Mouse (Mus musculus): ENCODE measurements around the gene Ulk3. TPM values are rescaled to one million over a fixed set of nuclear protein-coding genes. Genes with fewer than 3 reads are reported as not detected.

Ulk3 gene
- total RNA-seq, 1 experiment = 7.3 TPM

DNA sequence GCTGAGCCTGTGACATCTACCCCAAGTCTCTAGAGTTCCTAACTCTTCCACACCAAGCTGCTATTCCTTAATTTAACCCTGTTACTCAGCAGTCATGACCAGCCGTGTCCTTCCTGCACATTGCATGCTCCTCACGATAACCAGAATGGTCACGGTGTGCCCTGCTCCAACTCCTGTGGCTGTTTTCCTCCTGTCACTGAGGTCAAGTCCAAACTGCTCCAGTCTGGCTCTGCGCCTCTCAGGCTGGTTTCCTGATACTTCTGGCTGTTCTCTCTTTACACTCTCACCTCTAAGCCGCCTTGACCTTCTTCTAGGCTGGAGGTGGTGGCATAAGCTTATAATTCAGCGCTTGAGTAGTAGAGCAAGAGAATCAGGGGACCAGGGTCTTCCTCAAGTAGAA lies 20.8 kb upstream of the Ulk3 start:
- DNase-seq (ENCODE audit: low read depth, low spot score) = no peak
- TF ChIP-seq CHD2 (IDR thresholded peaks at IDR 0.05; ENCODE audit: low read depth, low read length) = no peak
- TF ChIP-seq MAFK (IDR thresholded peaks at IDR 0.05; ENCODE audit: insufficient read depth, low read depth, low read length) = no peak
- no peak for TF ChIP-seq ZC3H11A (IDR thresholded peaks at IDR 0.05; ENCODE audit: borderline replicate concordance, low read depth, low read length)
- TF ChIP-seq ZNF384 (IDR thresholded peaks at IDR 0.05; ENCODE audit: low read depth, low read length) = no peak
- no peak for TF ChIP-seq HCFC1 (IDR thresholded peaks at IDR 0.05; ENCODE audit: borderline replicate concordance, insufficient read depth, low read length)
- H3K9ac ChIP-seq (ENCODE audit: insufficient read depth, low read depth, low read length, poor library complexity, severe bottlenecking) = no peak overlapping the region; the same call in 1 of the 2 replicates
- no peak overlapping the region for H3K27ac ChIP-seq (ENCODE audit: insufficient read depth, low read depth, low read length, poor library complexity, severe bottlenecking)
- H3K9me3 ChIP-seq (ENCODE audit: control insufficient read depth, insufficient read depth, low read depth, low read length) = no peaks in the 10 kb centered on the region
- in situ Hi-C loops (cut with MboI; ENCODE audit: low sequenced_read_pairs in 2 of 2, unreplicated experiment in 2 of 2) = no loop called here
- peaks cover 2 to 15% of the 10 kb centered on the region in 2 experiments; a peak in 1 of 4 replicates for H3K4me1 ChIP-seq (ENCODE audit: control insufficient read depth in 2 of 2, insufficient read depth in 2 of 2, low read length in 2 of 2, poor library complexity in 1 of 2)
- no peak overlapping the region for H3K4me3 ChIP-seq (ENCODE audit: insufficient read depth in 1 of 2, low read depth in 1 of 2, low read length in 2 of 2, poor library complexity in 1 of 2, severe bottlenecking in 1 of 2)
- H3K36me3 ChIP-seq (ENCODE audit: control insufficient read depth, insufficient read depth, low read length, poor library complexity, severe bottlenecking) = peaks cover 14% of the 10 kb centered on the region; the same call in 1 of the 2 replicates

- Histone ChIP-seq H3K9me3 (ENCODE audit: control insufficient read depth, insufficient read depth, low read depth, low read length) (no peaks in the 10 kb centered on the region), H3K9ac (ENCODE audit: insufficient read depth, low read depth, low read length, poor library complexity, severe bottlenecking) (no peak overlapping the region), H3K36me3 (ENCODE audit: control insufficient read depth, insufficient read depth, low read length, poor library complexity, severe bottlenecking) (peaks cover 11% of the 10 kb centered on the region; the same call in 1 of the 2 replicates), H3K4me3 (ENCODE audit: insufficient read depth in 1 of 2, low read depth in 1 of 2, low read length in 2 of 2, poor library complexity in 1 of 2, severe bottlenecking in 1 of 2) (no peak overlapping the region), H3K4me1 (ENCODE audit: control insufficient read depth in 2 of 2, insufficient read depth in 2 of 2, low read length in 2 of 2, poor library complexity in 1 of 2) (no peaks in the 10 kb centered on the region), H3K27ac (ENCODE audit: insufficient read depth, low read depth, low read length, poor library complexity, severe bottlenecking) (no peak overlapping the region)
- no peak for DNase-seq (ENCODE audit: low read depth, low spot score)
- in situ Hi-C loops (cut with MboI; ENCODE audit: low sequenced_read_pairs in 2 of 2, unreplicated experiment in 2 of 2) = no loop called here
- TF ChIP-seq CHD2 (IDR thresholded peaks at IDR 0.05; ENCODE audit: low read depth, low read length) = no peak
- TF ChIP-seq HCFC1 (IDR thresholded peaks at IDR 0.05; ENCODE audit: borderline replicate concordance, insufficient read depth, low read length) = no peak
- no peak for TF ChIP-seq ZNF384 (IDR thresholded peaks at IDR 0.05; ENCODE audit: low read depth, low read length)
- TF ChIP-seq MAFK (IDR thresholded peaks at IDR 0.05; ENCODE audit: insufficient read depth, low read depth, low read length) = no peak
- TF ChIP-seq ZC3H11A (IDR thresholded peaks at IDR 0.05; ENCODE audit: borderline replicate concordance, low read depth, low read length) = no peak
Measured at GRCm38 (mm10) chr9:57574397-57574796, 14.9 kb upstream of the Ulk3 start.

DNA sequence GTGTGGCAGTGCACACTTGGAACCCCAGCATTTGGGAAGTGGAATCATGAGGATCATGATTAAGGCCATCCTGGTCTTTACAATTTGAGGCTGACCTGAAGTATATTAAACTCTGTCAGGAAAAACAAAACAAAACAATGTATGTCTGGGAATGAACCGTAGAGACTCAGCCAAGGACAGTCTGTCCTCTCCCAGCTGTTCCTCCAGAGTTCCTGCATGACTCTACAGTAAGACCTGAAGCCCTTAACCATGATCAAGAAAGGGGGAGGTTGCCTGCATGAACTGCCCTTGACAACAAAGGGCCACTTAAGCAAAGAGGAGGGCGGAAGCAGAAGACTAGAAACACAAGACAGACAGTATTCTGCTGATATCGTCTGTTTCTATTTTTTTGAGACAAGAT lies 13.7 kb upstream of the Ulk3 start:
- H3K9ac ChIP-seq (ENCODE audit: insufficient read depth, low read depth, low read length, poor library complexity, severe bottlenecking) = no peak overlapping the region
- no peak for DNase-seq (ENCODE audit: low read depth, low spot score)
- peaks cover 8% of the 10 kb centered on the region; the same call in 1 of the 2 replicates for H3K36me3 ChIP-seq (ENCODE audit: control insufficient read depth, insufficient read depth, low read length, poor library complexity, severe bottlenecking)
- no peak overlapping the region for H3K27ac ChIP-seq (ENCODE audit: insufficient read depth, low read depth, low read length, poor library complexity, severe bottlenecking)
- no peaks in the 10 kb centered on the region for H3K9me3 ChIP-seq (ENCODE audit: control insufficient read depth, insufficient read depth, low read depth, low read length)
- no peak overlapping the region for H3K4me3 ChIP-seq (ENCODE audit: insufficient read depth in 1 of 2, low read depth in 1 of 2, low read length in 2 of 2, poor library complexity in 1 of 2, severe bottlenecking in 1 of 2)
- TF ChIP-seq ZNF384 (IDR thresholded peaks at IDR 0.05; ENCODE audit: low read depth, low read length) (no peak), ZC3H11A (IDR thresholded peaks at IDR 0.05; ENCODE audit: borderline replicate concordance, low read depth, low read length) (no peak), HCFC1 (IDR thresholded peaks at IDR 0.05; ENCODE audit: borderline replicate concordance, insufficient read depth, low read length) (no peak), MAFK (IDR thresholded peaks at IDR 0.05; ENCODE audit: insufficient read depth, low read depth, low read length) (no peak), CHD2 (IDR thresholded peaks at IDR 0.05; ENCODE audit: low read depth, low read length) (no peak)
- no peaks in the 10 kb centered on the region for H3K4me1 ChIP-seq (ENCODE audit: control insufficient read depth in 2 of 2, insufficient read depth in 2 of 2, low read length in 2 of 2, poor library complexity in 1 of 2)
- in situ Hi-C loops (cut with MboI; ENCODE audit: low sequenced_read_pairs in 2 of 2, unreplicated experiment in 2 of 2) = no loop called here

DNA sequence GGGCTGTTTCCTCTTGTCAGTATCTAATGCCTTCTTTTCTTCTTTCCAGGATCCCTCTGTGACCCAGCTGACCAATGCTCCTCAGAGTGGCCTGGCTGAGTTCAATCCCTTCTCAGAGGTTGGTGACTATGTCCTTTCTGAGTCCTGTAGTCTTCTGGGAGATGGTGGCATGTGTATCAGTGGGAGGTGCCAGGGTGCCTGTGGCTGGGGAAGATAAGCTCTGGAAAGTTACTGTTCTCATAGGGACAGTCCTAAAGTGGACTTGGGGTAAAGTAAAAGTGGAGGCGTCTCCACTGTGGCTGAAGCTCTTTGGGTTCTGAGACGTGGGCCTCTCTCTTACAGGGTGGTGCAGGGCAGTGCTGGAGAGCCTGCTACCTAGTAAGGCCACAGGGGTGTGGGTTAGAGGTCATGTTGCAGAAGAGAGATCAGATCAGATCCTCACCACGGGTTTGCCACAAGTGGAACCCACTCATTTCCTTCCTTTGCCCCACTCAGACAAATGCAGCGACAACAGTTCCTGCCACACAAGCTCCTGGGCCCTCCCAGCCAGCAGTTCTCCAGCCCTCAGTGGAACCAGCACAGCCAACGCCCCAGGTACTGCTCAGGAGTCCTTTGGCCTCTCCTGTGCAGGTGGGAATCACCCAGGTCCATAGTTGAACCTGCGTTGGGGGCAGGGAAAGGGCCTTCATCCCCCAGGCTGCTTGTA lies 12.0 kb upstream of the Ulk3 start:
- Histone ChIP-seq H3K9ac (ENCODE audit: insufficient read depth, low read depth, low read length, poor library complexity, severe bottlenecking) (no peak overlapping the region), H3K4me1 (ENCODE audit: control insufficient read depth in 2 of 2, insufficient read depth in 2 of 2, low read length in 2 of 2, poor library complexity in 1 of 2) (no peaks in the 10 kb centered on the region), H3K27ac (ENCODE audit: insufficient read depth, low read depth, low read length, poor library complexity, severe bottlenecking) (no peak overlapping the region), H3K9me3 (ENCODE audit: control insufficient read depth, insufficient read depth, low read depth, low read length) (no peaks in the 10 kb centered on the region), H3K36me3 (ENCODE audit: control insufficient read depth, insufficient read depth, low read length, poor library complexity, severe bottlenecking) (peaks cover 13% of the 10 kb centered on the region), H3K4me3 (ENCODE audit: insufficient read depth in 1 of 2, low read depth in 1 of 2, low read length in 2 of 2, poor library complexity in 1 of 2, severe bottlenecking in 1 of 2) (no peak overlapping the region)
- in situ Hi-C loops (cut with MboI; ENCODE audit: low sequenced_read_pairs in 2 of 2, unreplicated experiment in 2 of 2) = no loop called here
- no peak for DNase-seq (ENCODE audit: low read depth, low spot score)
- TF ChIP-seq ZNF384 (IDR thresholded peaks at IDR 0.05; ENCODE audit: low read depth, low read length) (no peak), ZC3H11A (IDR thresholded peaks at IDR 0.05; ENCODE audit: borderline replicate concordance, low read depth, low read length) (no peak), HCFC1 (IDR thresholded peaks at IDR 0.05; ENCODE audit: borderline replicate concordance, insufficient read depth, low read length) (no peak), MAFK (IDR thresholded peaks at IDR 0.05; ENCODE audit: insufficient read depth, low read depth, low read length) (no peak), CHD2 (IDR thresholded peaks at IDR 0.05; ENCODE audit: low read depth, low read length) (no peak)
